Mouse (Mus musculus): ENCODE data around the gene Adra1b. TPM values are rescaled to one million over a fixed set of nuclear protein-coding genes. Genes with fewer than 3 reads are reported as not detected.

Adra1b gene
- polyA plus RNA-seq (2015; fragmentation: Nextera tagmentation; extraction: Ambion mirVana) = 4.4 and 4.7 TPM in 2 replicates

DNA sequence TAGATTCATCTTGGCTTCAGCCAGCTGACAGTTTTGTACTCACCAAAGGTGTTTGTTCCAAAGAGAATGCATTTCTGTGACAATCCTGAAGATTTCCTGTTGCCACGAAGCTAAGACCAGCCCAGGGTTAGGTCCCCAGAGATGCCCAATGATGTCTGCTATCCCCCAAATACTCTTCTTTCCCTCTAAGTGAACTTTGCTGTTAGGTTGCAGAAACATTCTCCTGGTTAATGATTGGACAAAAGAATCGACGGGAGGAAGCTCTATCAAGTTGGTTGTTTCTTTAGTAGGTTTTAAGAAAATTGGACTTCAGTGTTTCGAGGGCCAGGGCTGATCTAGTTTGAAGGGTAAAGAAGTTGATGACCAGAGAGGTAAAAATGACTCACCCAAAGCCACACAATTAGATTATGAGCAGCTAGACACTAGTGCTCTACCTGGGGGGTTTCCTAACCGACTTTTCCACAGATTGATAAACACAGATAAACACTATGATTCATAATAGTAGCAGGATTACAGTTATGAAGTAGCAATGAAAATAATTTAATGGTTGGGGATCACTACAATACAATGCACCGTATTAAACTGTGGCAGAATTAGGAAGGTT, at the start of gene Adra1b:
Adra1b (minus strand) TSS at position 160 of the 604 bp plus-strand sequence.
- Histone ChIP-seq H3K27ac (no peak within 1 kb of the TSS), H3K4me1 (replicated peaks) (no peaks in the 10 kb centered on the region), H3K36me3 (no peaks in the 10 kb centered on the region), H3K27me3 (no peaks in the 10 kb centered on the region), H3K9me3 (no peaks in the 10 kb centered on the region), H3K4me3 (no peak within 1 kb of the TSS), H3K9ac (no peak within 1 kb of the TSS), H3K4me2 (no peak within 1 kb of the TSS)
- WGBS = 83% methylated on average over 6 of the region's 6 CpGs
- no peak for ATAC-seq (ENCODE audit: low FRiP score)

GRCm38 (mm10) chr11:43950274-43950673, 49.3 kb upstream of the Adra1b start:
- no peaks in the 10 kb centered on the region for H3K9me3 ChIP-seq
- no peaks in the 10 kb centered on the region for H3K36me3 ChIP-seq
- no peaks in the 10 kb centered on the region for H3K4me1 ChIP-seq (replicated peaks)
- H3K27me3 ChIP-seq = no peaks in the 10 kb centered on the region
- H3K27ac ChIP-seq = no peak overlapping the region
- H3K4me3 ChIP-seq = no peak overlapping the region
- no peak overlapping the region for H3K9ac ChIP-seq
- no peak overlapping the region for H3K4me2 ChIP-seq
- WGBS = 81% methylated on average over 1 of the region's 1 CpGs
- ATAC-seq (ENCODE audit: low FRiP score) = no peak

DNA sequence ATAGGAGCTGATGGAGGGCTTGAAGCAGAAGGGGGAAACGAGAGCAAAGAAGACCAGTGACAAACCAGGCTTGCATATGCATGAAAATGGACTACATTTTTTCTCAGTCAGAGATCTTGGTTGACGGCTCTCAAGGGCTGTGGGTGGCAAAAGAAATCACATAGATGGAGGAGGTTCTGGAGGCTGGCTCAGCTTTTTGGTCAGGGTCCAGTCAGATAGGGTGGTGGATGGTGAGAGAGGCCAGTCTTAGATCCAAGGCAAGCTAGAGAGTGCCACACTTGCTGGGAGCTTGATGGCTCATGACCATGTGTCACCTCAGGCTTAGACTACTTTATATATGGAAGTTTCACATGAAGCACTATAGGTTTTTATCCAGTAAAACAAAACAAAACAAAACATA, 42.8 kb upstream of the Adra1b start:
- ATAC-seq (ENCODE audit: low FRiP score) = no peak
- no peak overlapping the region for H3K27ac ChIP-seq
- 79% methylated on average over 2 of the region's 2 CpGs for WGBS
- no peak overlapping the region for H3K4me2 ChIP-seq
- H3K9ac ChIP-seq = no peak overlapping the region
- no peaks in the 10 kb centered on the region for H3K27me3 ChIP-seq
- no peaks in the 10 kb centered on the region for H3K36me3 ChIP-seq
- no peaks in the 10 kb centered on the region for H3K9me3 ChIP-seq
- no peak overlapping the region for H3K4me3 ChIP-seq
- no peaks in the 10 kb centered on the region for H3K4me1 ChIP-seq (replicated peaks)

- 86% methylated on average over 1 of the region's 1 CpGs for WGBS
- Histone ChIP-seq H3K36me3 (no peaks in the 10 kb centered on the region), H3K27ac (no peak overlapping the region), H3K4me1 (replicated peaks) (no peaks in the 10 kb centered on the region), H3K4me3 (no peak overlapping the region), H3K9me3 (no peaks in the 10 kb centered on the region), H3K4me2 (no peak overlapping the region), H3K9ac (no peak overlapping the region), H3K27me3 (no peaks in the 10 kb centered on the region)
- ATAC-seq (ENCODE audit: low FRiP score) = no peak
These were observed 42.2 kb upstream of the Adra1b start for GRCm38 (mm10) chr11:43943167-43943566.

- no peak overlapping the region for H3K27ac ChIP-seq
- H3K36me3 ChIP-seq = no peaks in the 10 kb centered on the region
- H3K4me1 ChIP-seq (replicated peaks) = no peaks in the 10 kb centered on the region
- no peaks in the 10 kb centered on the region for H3K9me3 ChIP-seq
- ATAC-seq (ENCODE audit: low FRiP score) = no peak
- H3K27me3 ChIP-seq = no peaks in the 10 kb centered on the region
- WGBS = 88% methylated on average over 6 of the region's 6 CpGs
- no peak overlapping the region for H3K4me3 ChIP-seq
- H3K4me2 ChIP-seq = no peak overlapping the region
- H3K9ac ChIP-seq = no peak overlapping the region
These were observed 39.6 kb upstream of the Adra1b start for GRCm38 (mm10) chr11:43940501-43941202.

- no peak overlapping the region for H3K9ac ChIP-seq
- H3K27me3 ChIP-seq = no peaks in the 10 kb centered on the region
- H3K4me2 ChIP-seq = no peak overlapping the region
- WGBS = 89% methylated on average over 2 of the region's 2 CpGs
- H3K4me3 ChIP-seq = no peak overlapping the region
- no peaks in the 10 kb centered on the region for H3K9me3 ChIP-seq
- no peaks in the 10 kb centered on the region for H3K36me3 ChIP-seq
- H3K4me1 ChIP-seq (replicated peaks) = no peaks in the 10 kb centered on the region
- no peak overlapping the region for H3K27ac ChIP-seq
- no peak for ATAC-seq (ENCODE audit: low FRiP score)
These were observed 35.0 kb upstream of the Adra1b start for GRCm38 (mm10) chr11:43936023-43936422.

- Histone ChIP-seq H3K4me3 (no peak overlapping the region), H3K27me3 (no peaks in the 10 kb centered on the region), H3K4me2 (no peak overlapping the region), H3K4me1 (replicated peaks) (no peaks in the 10 kb centered on the region), H3K36me3 (no peaks in the 10 kb centered on the region), H3K9me3 (no peaks in the 10 kb centered on the region), H3K9ac (no peak overlapping the region), H3K27ac (no peak overlapping the region)
- no peak for ATAC-seq (ENCODE audit: low FRiP score)
- WGBS = 86% methylated on average over 6 of the region's 6 CpGs
These were observed 32.5 kb upstream of the Adra1b start for GRCm38 (mm10) chr11:43933480-43933879.

DNA sequence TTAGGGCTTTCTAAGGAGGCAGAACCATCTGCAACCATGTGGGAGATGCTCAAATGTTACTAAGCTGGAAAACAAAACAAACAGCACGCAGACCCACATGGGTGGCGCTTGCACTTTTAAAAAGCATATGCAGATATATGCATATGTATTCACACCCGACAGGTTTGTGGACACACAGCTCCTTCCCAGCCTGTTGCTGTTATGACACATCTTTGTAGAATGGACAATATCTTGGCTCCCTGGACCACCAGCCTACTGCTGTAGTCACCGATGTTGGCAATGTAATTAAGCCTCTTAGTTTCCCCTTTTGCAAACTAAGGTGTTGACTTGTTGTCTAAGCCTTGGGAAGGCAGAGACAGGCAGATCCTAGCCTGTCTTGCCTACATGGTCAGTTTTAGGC, 32.0 kb upstream of the Adra1b start:
- Histone ChIP-seq H3K9me3 (no peaks in the 10 kb centered on the region), H3K27me3 (no peaks in the 10 kb centered on the region), H3K36me3 (no peaks in the 10 kb centered on the region), H3K4me1 (replicated peaks) (no peaks in the 10 kb centered on the region), H3K4me2 (no peak overlapping the region), H3K9ac (no peak overlapping the region), H3K4me3 (no peak overlapping the region), H3K27ac (no peak overlapping the region)
- no peak for ATAC-seq (ENCODE audit: low FRiP score)
- WGBS = 88% methylated on average over 4 of the region's 4 CpGs

GRCm38 (mm10) chr11:43930191-43930590, 29.2 kb upstream of the Adra1b start:
- WGBS = 89% methylated on average over 2 of the region's 2 CpGs
- ATAC-seq (ENCODE audit: low FRiP score) = no peak

GRCm38 (mm10) chr11:43929706-43930105, 28.7 kb upstream of the Adra1b start:
- ATAC-seq (ENCODE audit: low FRiP score) = no peak
- no peak overlapping the region for H3K9ac ChIP-seq
- H3K27ac ChIP-seq = no peak overlapping the region
- no peaks in the 10 kb centered on the region for H3K36me3 ChIP-seq
- no peaks in the 10 kb centered on the region for H3K9me3 ChIP-seq
- no peaks in the 10 kb centered on the region for H3K27me3 ChIP-seq
- no peak overlapping the region for H3K4me2 ChIP-seq
- 82% methylated on average over 5 of the region's 5 CpGs for WGBS
- H3K4me3 ChIP-seq = no peak overlapping the region
- 0 out of 2 replicates have a peak, but pooled peaks cover 5% of the 10 kb centered on the region for H3K4me1 ChIP-seq (replicated peaks)

More at GRCm38 (mm10) chr11:43930191-43930590, 29.2 kb upstream of the Adra1b start:
- no peak overlapping the region for H3K9ac ChIP-seq
- no peaks in the 10 kb centered on the region for H3K27me3 ChIP-seq
- no peak overlapping the region for H3K4me3 ChIP-seq
- H3K4me1 ChIP-seq (replicated peaks) = 0 out of 2 replicates have a peak, but pooled peaks cover 5% of the 10 kb centered on the region
- no peak overlapping the region for H3K4me2 ChIP-seq
- H3K27ac ChIP-seq = no peak overlapping the region
- no peaks in the 10 kb centered on the region for H3K36me3 ChIP-seq
- H3K9me3 ChIP-seq = no peaks in the 10 kb centered on the region

DNA sequence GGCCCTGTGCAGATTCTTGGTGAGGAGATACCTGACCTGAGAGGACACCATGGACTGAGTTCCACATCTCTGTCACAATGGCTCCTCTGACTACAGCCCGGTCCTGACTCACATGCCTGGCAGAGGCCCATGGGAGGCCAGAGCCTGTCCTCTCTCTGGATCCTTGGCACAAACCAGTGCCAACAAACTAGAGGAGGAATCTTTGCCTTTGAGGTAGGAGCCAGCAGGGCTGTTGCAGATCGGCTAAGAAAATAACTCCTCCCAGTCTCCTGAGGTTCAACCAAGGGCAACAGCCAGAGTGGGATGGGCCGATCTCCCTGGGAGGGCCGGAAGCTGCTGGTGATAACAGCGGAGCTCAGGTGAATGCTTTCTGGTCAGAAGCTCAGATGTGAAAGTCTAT, 28.2 kb upstream of the Adra1b start:
- no peaks in the 10 kb centered on the region for H3K27me3 ChIP-seq
- ATAC-seq (ENCODE audit: low FRiP score) = no peak
- H3K4me3 ChIP-seq = no peak overlapping the region
- H3K27ac ChIP-seq = no peak overlapping the region
- H3K4me1 ChIP-seq (replicated peaks) = 0 out of 2 replicates have a peak, but pooled peaks cover 5% of the 10 kb centered on the region
- no peaks in the 10 kb centered on the region for H3K36me3 ChIP-seq
- no peak overlapping the region for H3K9ac ChIP-seq
- H3K9me3 ChIP-seq = no peaks in the 10 kb centered on the region
- WGBS = 63% methylated on average over 5 of the region's 5 CpGs
- no peak overlapping the region for H3K4me2 ChIP-seq

GRCm38 (mm10) chr11:43927133-43927815, 26.3 kb upstream of the Adra1b start:
- no peaks in the 10 kb centered on the region for H3K36me3 ChIP-seq
- H3K9me3 ChIP-seq = no peaks in the 10 kb centered on the region
- no peak for ATAC-seq (ENCODE audit: low FRiP score)
- 76% methylated on average over 8 of the region's 8 CpGs for WGBS
- no peak overlapping the region for H3K27ac ChIP-seq
- 0 out of 2 replicates have a peak, but pooled peaks cover 5% of the 10 kb centered on the region for H3K4me1 ChIP-seq (replicated peaks)
- H3K4me3 ChIP-seq = no peak overlapping the region
- no peak overlapping the region for H3K9ac ChIP-seq
- no peak overlapping the region for H3K4me2 ChIP-seq
- H3K27me3 ChIP-seq = no peaks in the 10 kb centered on the region
